Mouse (Mus musculus) kidney, embryonic 16.5 days (tissue): ENCODE measurements around the gene Itga3. TPM values are rescaled to one million over a fixed set of nuclear protein-coding genes. Genes with fewer than 3 reads are reported as not detected.

Experiments
- polyA plus RNA-seq: library from polyadenylated mRNA; unstranded; fragments of >200 nt; fragmentation: Nextera tagmentation; extraction: Ambion mirVana; gene quantifications from 2 replicates; pipeline ENCODE4 v1.2.1, GENCODE M21; 2015

Itga3 gene
- polyA plus RNA-seq, 1 experiment from 2014 or later: 25.8 TPM

Other genes starting within 250 kb of the Itga3 start
- 869 and 941 TPM in 2 replicates for gene Col1a1, start 140.6 kb downstream of the Itga3 start, polyA plus RNA-seq
- not detected in 2 replicates for gene Hils1, start 109.2 kb downstream of the Itga3 start, polyA plus RNA-seq
- gene Sgca, start 100.5 kb downstream of the Itga3 start, polyA plus RNA-seq: 0.19 and 0.71 TPM in 2 replicates
- gene Ppp1r9b, start 85.8 kb downstream of the Itga3 start, polyA plus RNA-seq: 9.9 and 10.7 TPM in 2 replicates
- 19.2 and 21.2 TPM in 2 replicates for gene Samd14, start 66.9 kb downstream of the Itga3 start, polyA plus RNA-seq
- gene Pdk2, start 35.4 kb downstream of the Itga3 start, polyA plus RNA-seq: 72.3 and 85.2 TPM in 2 replicates
- 1.1 TPM in 2 replicates for gene Dlx3, start 43.3 kb upstream of the Itga3 start, polyA plus RNA-seq
- 0.08 TPM in 1 of 2 replicates, not detected in the other for gene Dlx4, start 69.5 kb upstream of the Itga3 start, polyA plus RNA-seq
- 0.12 TPM in 1 of 2 replicates, not detected in the other for gene Tac4, start 184.7 kb upstream of the Itga3 start, polyA plus RNA-seq
- 85.0 and 92.3 TPM in 2 replicates for gene Kat7, start 233.4 kb upstream of the Itga3 start, polyA plus RNA-seq